Mouse (Mus musculus): ENCODE results near the gene Susd1.

Susd1 gene

DNA sequence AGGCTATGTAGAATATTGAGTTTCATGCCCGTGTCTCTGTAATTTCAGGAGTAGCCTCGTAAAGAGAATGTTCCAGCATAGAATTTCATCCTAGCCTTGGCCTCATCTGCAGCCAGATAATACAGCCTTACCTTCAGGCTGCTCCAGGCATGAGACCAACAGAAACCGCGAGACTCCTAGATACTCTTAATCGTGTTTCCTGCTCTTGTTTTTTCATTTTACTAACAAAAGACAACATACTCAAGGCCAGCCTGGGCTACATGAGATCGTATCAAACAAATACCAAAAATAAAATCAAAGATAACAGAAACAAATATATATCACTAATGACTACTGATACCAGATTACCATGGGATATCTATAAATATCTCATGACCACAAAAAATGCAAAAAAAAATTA lies 9.3 kb downstream of the Susd1 start:
- peak; percentile 28 for DNase-seq

DNA sequence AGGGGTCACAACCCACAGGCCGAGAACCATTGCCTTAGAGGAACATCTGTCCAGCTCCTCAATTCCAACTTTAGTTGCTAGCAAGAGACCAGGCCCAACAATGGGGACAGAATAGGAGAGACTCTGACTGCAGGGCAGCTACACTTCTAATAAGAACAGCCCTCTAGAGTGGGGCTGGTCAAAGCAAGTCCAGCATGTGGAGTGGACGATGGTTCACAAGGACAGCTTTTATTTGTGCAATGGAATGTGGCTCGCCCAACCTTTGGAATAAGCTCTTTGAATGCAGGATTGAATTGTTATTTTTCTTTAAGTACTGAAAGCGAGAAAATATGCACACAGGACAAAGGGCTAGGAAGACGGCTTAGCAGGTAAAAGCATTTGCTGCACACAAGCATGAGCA lies 12.0 kb downstream of the Susd1 start:
- DNase-seq: peak; percentile 60

DNA sequence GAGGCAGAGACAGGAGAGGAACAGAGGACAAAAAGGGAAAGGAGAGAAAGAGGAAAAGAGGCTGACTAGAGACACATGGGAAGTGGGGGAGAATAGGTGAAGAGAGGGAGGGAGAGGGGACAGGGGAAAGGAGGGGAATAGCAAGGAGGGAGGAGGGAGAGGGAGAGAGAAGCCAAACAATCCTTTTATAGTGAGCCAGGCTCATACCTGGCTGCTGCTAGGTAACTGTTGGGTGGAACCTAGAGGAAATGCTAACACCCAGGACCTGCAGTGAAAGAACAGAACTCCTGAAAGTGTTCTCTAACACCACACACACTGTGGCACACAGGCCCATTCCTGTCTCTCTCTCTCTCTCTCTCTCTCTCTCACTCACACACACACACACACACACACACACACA lies 15.6 kb downstream of the Susd1 start:
- peak; percentile 8 for DNase-seq

DNA sequence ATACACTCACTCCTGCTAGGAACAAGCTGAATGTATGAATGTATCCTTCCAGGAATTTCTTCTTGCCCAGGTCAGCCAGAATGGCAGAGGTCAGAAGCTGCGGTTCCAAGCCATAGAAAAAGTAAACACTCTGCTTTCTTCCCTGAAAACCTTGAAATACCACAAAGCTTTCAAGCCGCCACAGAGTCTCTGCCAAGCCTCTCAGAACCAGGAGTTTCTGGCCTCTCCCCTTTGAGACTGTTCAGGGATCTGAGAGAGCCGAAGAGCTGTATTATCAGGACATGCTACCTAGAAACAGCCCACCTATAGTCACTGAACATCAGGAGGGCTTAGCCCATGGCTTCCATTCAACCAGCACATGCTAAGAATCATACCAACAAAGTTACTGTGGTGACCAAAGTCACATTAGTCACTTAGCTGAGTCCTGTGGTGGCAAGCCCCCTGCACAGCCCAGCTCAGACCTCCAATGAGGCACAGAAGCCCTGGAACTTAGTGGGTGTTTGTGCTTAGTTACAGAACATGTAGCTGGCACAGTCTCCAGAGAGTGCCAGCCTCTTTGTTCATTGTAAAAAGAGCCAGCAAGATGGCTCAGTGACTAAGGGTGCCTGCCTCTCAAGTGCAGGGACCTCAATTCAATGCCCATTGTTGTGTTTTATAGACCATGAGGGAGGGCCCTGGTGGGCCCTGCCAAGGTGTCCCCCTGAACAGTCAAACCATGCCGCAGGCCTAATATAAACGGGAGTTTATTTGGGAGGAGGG lies 16.2 kb downstream of the Susd1 start:
- peak; percentile 48 for DNase-seq

DNA sequence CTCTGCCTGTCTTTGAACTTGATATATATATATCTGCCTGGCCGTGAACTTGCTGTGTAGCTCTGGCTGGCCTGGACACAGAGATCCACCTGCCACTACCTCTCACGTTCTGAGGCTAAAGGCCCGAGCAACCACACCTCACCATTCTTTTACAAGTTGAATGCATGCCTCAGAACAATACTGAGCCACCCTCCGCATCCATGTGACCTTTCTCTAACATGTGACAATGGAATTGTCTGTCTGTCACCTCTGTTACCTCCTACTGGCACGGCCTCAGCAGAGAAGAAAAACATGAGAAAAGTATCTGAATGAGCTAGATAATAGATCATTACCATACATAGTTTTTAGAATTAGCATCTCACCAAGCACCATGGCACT lies 17.1 kb downstream of the Susd1 start:
- peak; percentile 46 for DNase-seq

DNA sequence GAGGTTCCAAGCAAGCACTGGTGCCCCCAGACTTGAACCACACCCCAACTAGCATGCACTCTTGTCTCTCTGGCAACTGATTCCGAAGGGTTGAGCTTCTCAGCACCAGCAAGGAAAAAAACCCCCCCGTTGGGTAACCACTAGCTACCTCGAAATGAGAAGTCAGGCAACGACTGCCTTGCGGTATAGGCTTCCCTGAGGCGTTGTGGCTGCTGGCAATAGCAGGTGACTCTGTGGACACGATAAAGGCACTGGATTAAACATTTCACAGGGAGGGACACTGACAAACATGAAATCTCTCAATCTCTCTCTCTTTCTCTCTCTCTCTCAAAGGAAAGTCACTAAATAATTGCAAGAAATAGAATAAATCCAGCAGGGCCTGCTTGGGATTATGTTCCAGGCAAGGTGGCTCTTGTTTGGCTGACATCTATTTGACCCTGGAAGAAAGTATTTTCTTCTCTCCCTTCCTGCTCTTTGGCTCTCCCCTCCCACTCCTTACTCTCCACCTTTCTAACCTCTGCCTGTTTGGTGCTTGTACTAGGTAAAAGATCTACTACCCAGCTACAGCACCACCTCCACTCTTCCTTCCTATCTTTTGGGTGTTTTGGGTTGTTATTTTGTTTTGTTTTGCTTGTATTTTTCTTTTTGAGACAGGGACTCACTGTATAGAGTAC lies 17.6 kb downstream of the Susd1 start:
- peak; percentile 51 for DNase-seq

DNA sequence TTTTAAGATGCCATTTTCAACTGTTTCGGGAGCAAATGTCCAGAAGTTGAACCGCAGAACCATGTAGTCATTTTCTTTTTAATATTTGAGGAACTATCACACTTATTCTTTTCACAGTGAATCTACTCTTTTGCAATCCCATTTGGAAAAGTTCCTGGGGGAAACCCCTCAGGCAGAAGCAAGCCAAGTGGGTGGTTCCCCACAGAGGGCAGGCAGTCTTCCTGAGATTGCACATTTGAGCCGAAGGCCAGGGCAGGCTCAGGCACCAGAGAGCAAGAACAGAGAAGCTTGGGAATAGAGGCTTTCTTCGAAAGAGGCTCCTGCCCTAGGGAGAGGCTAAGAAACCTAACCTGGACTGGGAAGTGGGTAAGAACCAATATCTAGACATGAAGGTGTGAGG lies 19.2 kb downstream of the Susd1 start:
- peak; percentile 93 for DNase-seq

DNA sequence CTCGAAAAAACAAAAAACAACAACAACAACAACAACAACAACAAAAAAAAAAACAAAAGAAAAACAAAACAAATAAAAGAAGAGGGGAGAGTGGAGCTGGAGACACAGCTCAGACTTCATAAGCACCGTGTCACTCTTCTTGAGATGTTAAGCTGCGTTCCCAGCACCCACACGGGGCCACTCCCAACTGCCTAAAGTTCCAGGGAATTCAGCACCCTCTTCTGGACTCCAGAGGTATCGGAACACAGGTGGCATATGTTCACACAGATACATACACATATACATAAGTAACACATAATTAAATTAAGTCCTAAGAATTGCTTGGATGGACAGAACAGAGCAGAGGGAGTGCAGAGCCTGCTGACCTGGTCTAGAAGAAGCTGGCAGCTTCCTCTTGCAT lies 25.0 kb downstream of the Susd1 start:
- peak; percentile 46 for DNase-seq

DNA sequence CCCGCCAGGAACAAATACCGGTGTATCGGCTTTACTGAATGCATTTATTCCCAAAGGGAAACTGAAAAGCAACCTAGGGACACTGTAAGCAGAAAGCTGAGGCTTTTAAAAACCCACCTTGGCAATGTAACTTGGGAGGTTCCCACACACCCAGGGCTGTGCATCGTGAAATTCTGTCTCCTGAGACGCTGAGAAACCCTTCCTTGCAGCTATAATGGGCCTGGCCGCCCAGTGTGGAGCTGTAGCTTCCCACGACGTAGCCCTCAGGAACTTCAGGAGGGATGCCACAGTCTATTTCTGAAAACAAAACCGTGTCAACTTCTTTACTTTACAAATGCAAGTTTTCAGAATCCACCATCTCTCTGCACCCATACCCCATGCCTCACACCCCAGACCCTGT lies 27.3 kb downstream of the Susd1 start:
- peak; percentile 61 for DNase-seq

DNA sequence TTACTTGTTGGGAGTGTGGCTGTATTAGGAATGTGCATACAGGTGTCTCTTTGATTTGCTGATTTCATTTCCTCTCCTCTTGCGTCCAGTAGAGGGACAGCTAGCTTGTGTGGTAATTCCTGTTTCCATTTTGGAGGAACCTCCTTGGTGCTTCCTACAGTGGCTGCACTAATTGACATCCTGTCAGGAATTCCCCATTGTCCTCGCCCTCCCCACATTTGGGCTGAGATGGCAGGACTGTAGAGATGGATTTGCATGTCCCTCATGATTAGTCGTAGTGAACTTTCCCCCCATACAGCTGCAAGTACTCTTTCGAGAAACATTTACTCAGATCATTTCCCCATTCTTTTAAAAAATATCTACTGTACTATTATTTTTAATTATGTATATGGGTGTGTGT lies 30.7 kb downstream of the Susd1 start:
- DNase-seq: peak; percentile 21

DNA sequence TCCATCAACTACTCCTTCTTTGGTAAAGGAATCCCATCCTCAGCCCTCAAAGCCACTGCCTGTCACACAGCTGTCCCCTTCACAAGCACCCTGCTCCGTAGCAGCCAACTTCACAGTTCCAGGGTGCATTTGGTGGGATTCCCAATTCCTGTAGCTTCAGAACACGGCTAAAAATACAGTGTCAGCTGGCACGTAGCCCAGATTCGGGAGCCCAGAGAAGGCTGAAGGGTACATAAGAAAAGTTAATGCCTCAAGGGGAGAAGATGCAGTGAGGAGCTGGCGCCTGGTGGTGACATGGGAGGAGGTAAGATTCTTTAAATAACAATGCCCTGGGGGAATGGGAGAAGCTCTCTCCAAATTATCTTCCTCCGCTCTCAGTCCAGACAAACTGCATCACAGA lies 34.1 kb downstream of the Susd1 start:
- peak; percentile 91 for DNase-seq

DNA sequence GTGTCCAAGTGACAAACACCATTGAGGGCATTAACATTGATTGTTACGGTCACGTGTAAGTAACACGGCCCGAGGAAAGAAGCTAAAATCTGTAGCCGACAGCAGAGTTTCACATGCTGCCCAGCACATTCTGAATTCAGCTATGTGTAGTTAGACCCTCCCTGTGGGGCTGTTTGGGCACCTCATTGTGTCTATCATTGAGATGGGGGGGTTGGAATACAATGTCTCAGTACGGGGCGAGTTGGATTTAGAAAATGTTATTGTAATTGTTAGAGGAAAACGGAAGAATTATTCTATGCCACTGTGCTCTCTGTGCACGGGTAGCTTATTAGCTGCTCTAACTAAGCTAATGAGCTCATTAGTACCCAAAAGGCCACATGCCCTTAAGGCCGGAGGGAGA lies 37.5 kb downstream of the Susd1 start:
- no peak for DNase-seq

DNA sequence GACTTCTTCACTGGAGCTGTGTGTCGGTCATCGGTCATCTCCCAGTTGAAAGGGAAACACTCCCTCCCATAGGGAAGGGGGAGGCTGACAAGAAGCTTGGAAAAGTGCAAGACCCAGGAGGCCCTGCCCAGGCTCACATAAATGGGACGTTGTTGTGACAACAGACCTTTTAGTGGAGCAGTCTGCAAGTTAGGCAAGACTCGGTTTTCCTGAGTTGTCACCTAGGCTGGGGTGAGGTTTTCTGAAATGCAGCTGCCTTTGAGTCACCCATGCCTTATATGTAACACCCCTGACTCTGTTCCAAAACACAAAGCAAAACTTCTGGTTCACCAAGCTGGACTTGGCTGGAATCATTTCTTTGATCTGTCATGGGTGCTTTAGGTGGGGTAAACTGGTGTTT lies 39.1 kb downstream of the Susd1 start:
- DNase-seq: peak; percentile 34

DNA sequence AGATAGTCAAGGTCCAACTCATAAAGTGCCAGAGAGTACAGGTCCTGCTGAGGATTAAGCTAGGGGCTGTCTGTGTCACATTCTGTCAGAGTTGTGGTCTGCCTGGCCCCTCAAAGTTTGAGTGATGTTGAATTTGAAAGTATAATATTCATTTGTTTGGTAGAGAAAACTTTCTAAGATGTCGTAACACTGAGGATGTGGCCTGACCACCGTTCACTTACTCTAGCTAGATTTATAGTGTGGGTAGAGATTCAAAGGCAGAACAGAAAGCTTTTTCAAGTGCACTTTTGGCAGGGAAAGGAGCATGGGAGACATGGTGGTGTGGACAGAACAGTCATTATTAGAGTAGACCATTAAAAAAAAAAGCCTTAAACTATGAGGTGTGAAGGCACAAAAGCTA lies 42.9 kb downstream of the Susd1 start:
- peak; percentile 12 for DNase-seq

DNA sequence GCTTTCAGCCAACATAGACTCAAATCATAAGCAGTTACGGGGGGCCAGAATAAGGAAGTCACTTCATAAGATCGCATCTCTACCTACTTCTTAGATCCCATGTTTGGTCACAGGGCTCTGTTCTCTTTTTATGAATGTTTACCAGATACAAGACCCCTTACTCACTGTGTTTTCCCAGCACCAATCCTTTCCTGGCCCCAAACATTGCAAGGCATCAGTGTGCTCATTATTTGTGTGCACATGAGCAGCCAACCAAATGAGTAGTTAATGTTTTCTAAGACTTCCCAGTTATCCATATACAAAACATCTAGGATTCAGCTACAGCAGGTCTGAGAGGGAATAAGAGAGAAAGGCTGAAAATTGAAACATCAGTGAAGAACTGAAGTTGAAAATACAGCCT lies 44.3 kb downstream of the Susd1 start:
- DNase-seq: peak; percentile 9

DNA sequence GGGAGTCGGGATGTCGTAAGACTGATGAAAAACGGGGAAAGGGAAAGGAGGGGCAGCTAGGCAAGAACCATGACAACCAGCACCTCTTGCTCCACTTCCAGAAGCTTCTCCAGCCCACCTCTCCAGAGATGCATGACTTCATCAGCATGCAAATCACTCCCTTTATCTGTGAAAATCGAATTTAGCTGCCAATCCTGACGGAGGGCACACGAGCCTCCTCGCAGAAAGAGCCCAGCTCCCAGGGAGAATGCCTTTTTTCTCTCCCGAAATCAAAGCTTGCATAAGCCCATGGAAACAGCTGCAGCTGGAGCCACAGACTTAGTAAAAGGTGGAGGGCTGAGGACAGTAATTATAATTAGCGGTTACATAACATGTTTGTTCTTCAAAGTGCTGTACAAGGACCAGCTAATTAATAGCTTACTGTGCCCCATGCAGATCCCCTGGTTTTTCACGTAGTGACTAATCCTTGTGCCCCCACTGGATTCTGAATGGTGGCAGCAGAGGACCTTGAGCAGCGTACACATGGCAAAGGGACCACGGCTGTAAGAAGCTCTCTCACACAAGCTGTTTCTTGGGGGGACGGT lies 49.9 kb downstream of the Susd1 start:
- peak; percentile 74 for DNase-seq

DNA sequence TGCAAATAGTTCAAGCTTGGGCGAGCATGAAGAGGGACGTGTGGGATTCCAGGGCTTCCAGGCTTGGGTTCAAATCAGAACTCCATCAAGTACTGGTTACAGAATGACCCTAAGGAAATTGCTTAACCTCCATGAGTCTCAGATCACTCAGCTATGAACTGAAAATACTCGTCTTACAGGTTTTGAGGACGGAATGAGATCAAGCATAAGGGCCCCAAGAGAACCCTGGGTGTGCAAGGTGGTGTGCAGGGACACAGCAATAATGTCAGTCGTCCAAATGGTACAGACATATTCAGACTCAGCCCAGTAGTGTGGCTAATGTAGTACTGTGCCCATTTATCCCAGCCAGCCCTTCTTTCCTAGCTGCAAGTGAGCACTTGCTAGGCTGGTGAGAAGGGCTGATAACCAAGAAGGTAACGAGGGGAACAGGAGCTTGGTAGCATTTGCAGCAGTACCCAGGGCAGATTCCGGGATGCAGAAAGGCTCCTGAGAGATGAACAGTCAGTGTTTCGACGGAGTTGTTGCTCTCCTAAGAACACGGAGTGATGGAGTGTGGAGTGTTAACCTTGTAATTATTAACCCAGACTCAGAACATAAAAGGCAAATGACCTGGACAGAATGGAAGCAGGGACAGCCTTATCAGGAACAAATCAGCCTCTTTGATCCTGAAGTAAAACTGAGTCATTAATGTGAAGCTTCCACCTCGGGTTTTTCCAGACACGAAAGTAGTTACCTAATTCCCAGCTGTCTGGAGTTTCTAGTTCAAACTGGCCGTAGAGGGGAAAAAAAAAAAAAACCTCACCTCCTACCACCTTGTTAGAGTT lies 50.8 kb downstream of the Susd1 start:
- DNase-seq: peak; percentile 83

DNA sequence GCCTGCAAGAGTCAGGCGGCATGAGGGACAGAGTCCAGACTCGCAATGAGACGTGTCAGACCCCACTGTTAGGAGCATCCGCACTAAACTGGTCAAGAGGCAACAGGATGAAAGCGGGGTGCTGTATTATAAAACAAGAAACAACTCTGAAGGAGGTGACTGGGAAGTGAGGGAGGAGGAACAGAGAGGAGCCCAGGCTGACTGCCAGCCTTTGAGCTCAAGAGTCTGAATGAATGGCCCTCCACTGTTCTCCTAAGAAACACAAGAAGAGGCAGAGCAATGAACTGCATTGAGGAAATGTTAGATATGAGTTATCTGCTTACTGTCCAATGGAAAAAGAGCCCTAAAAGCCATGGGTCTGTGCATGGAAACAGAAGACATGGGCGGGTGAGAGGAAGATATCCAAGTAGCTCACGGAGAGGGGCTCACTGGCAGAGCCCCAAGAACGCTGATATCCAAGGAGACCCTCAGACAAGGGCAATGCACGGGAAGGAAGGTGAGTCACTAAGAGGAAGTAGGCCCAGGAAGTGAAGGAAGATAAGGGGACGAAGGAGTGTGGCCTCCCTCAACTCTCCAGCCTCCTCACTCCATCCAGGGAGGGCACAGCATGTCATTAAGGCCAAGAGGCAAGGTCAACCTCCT lies 53.1 kb downstream of the Susd1 start:
- peak; percentile 64 for DNase-seq

DNA sequence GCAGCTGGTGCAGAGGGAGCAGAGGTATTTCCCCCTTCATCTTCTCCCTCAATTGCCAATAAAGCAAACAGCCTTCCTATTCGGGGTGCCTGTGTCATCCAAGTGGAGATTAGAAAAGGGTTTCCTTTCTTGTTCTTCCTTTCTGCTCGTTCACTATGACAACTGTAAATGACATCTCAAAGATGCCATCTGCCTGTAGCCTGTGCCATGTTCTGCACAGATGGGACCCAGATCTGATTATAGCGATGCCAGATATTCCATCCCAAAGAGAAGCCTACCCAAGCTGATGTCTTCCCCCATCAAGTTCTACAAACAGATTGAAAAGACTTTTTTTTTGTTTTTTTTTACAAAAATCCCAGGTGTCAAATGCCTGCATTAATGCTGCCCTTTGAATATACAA lies 54.6 kb downstream of the Susd1 start:
- peak; percentile 21 for DNase-seq

DNA sequence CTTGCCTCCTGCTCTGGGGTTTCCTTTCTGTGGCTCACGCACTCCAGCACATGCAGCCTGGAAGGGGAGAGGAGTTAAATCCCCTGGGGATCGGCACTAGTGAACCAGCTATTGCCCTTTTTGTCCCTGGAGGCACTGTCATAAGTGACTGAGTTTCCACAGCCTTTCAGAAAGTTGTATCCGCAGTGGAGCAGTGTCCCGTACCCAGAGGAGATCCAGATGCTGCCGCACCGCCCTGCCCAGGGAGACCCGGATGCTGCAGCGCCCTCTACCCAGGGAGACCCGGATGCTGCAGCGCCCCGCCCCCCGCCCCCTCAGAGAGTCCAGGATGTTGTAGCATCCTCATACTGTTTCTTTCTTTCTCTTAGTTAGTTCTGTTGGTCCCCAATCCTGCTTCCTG lies 56.3 kb downstream of the Susd1 start:
- peak; percentile 95 for DNase-seq

DNA sequence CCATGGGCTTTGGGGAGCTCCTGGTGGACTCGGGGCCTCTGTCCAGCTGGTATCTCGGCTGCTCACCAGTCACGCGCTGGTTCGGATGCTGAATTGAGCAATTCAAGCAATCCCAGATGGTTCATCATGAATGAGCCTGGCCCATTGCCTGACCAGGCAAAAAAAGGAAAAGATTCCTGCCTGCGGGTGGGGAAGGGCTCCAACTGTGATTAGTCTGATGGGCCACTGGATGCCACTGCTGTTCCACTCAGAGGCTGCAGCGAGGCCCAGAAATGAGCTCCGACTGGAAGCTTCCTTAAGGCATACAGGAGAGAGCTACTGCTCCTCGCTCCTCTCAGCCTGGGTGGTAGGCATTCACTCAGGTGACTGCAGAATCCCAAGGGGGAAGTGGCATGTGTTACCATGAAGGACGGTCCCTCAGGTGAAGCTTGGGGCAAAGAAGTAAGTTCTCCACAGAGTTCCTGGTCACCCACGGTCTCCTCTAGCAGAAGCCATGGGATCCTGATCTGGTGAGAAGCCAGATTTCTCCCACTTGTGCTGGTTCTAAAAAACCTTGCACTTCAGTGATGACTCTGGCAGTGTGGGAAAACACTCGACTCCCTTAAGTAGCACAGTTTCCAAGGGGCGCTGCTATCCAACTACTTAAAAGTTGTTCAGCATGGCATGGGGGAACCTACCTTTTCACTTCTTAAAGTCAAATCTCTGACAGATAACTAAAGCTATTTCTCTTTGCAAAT lies 57.3 kb downstream of the Susd1 start:
- DNase-seq: peak; percentile 97

DNA sequence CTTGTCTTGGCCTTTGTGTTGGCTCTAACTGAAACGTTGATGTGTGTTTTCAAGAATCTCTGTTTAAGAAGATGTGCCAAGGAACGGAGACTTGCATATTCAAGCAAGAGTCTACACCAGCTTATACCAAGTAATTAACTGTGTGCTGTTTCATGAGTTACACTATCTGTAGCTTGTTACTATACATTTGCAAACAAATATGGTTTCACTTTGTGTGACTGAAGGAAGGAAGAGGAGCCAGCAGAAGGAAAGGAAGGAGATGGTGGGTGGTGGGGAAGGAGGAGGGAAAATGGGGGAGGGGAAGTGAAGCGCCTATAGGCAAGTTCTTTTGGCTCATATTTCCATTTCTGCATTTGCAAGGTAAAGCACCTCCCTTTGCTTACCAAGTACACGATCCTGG lies 58.0 kb downstream of the Susd1 start:
- DNase-seq: no peak
